Mouse (Mus musculus): Measurements from ENCODE around the gene Wdr54.

The Wdr54 gene

GRCm38 (mm10) chr6:83104158-83104557 lies 52.0 kb downstream of the Wdr54 start:
- no peak for DNase-seq (ENCODE audit: low read depth, low spot score)

- no peak for DNase-seq (ENCODE audit: low read depth, low spot score)
Measured at GRCm38 (mm10) chr6:83103130-83103650, 53.0 kb downstream of the Wdr54 start.

GRCm38 (mm10) chr6:83101688-83102556 lies 54.3 kb downstream of the Wdr54 start:
- no peak for DNase-seq (ENCODE audit: low read depth, low spot score)

DNA sequence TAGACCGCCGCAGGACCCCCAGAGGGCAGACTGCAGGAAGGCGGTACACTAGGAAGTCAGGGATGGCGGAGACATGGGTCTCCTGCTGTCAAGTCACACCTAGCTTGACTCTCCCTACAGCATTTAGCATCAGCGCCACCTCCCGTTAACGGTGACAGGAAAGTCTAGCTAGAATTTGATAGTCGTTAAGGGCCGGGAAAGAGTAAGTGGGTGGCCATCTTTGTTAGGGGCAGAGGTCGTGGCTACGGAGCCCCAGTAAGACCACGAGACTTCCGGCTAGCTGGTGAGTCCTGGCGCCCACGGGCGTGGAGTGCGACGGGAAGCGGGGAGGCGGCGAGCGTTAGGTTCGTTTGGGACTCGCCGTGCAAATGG lies 54.9 kb downstream of the Wdr54 start, which contains the start of the genes Ccdc142 and Gm42688:
TSS of gene Ccdc142 (plus strand) at position 286 of the 372 bp plus-strand sequence.
TSS of gene Gm42688 (plus strand) at position 302 of the 372 bp plus-strand sequence.
- DNase-seq (ENCODE audit: low read depth, low spot score): no peak

Measured in c-Kit-negative CD71-positive TER-119-positive erythroid progenitor cells, embryonic 14.5 days (primary cell).